Mouse (Mus musculus) lung, embryonic 14.5 days (tissue): ENCODE measurements at regions not wholly inside any gene's neighbourhood (a gene's known extent, or its start where the extent isn't known, plus 50 kb on each side); places are given as distances from the start of the nearest gene placed in this dataset.

Experiments used
- ATAC-seq: fragments of 200-750 bp; cut with Nextera tagmentation; 2 replicates; pipeline ENCODE4 v1.8.0; 2017; ENCODE audit warnings: mild to moderate bottlenecking, moderate TSS enrichment, moderate library complexity; ENCODE audit not compliant: insufficient read depth
- DNase-seq: peaks from one replicate; pipeline ENCODE4 v3.0.0-alpha.2; 2015
- H3K27ac ChIP-seq: fragments of 300-500 bp; sonication (generic); 2 replicates; pipeline ENCODE4 v1.5.1; 2014; ENCODE audit warnings: low read depth, mild to moderate bottlenecking, moderate library complexity
- H3K27me3 ChIP-seq: fragments of 300-500 bp; sonication (generic); 2 replicates; pipeline ENCODE4 v1.6.1; 2014; ENCODE audit warnings: low read length, control low read depth; ENCODE audit not compliant: insufficient read depth
- H3K36me3 ChIP-seq: fragments of 300-500 bp; sonication (generic); 2 replicates; pipeline ENCODE4 v1.6.1; 2014; ENCODE audit warnings: control low read depth; ENCODE audit not compliant: insufficient read depth
- H3K4me1 ChIP-seq: fragments of 300-500 bp; sonication (generic); 2 replicates; pipeline ENCODE4 v1.6.1; 2014; ENCODE audit warnings: antibody characterized with exemption, control low read depth; ENCODE audit not compliant: insufficient read depth
- H3K4me2 ChIP-seq: fragments of 300-500 bp; sonication (generic); 2 replicates; pipeline ENCODE4 v1.6.1; 2014; ENCODE audit warnings: mild to moderate bottlenecking
- H3K4me3 ChIP-seq: fragments of 300-500 bp; sonication (generic); 2 replicates; pipeline ENCODE4 v1.5.1; 2014; ENCODE audit warnings: low read depth, low read length
- H3K9ac ChIP-seq: fragments of 300-500 bp; sonication (generic); 2 replicates; pipeline ENCODE4 v1.6.1; 2014
- H3K9me3 ChIP-seq: fragments of 300-500 bp; sonication (generic); 2 replicates; pipeline ENCODE4 v1.6.1; 2016; ENCODE audit warnings: low read depth, low read length, control low read depth
- CTCF ChIP-seq: IDR thresholded peaks from 2 replicates; pipeline ENCODE4 v1.5.1; 2016; ENCODE audit warnings: antibody characterized with exemption, low read depth
- whole genome bisulfite sequencing: fragments of 180-500 bp; shearing (Covaris S2); extraction: QIAGEN DNeasy Blood & Tissue Kit; methylation state at CpG from one replicate; pipeline ENCODE4 v1.1.7; 2014; 5-methylcytosine and 5-hydroxymethylcytosine counted together

DNA sequence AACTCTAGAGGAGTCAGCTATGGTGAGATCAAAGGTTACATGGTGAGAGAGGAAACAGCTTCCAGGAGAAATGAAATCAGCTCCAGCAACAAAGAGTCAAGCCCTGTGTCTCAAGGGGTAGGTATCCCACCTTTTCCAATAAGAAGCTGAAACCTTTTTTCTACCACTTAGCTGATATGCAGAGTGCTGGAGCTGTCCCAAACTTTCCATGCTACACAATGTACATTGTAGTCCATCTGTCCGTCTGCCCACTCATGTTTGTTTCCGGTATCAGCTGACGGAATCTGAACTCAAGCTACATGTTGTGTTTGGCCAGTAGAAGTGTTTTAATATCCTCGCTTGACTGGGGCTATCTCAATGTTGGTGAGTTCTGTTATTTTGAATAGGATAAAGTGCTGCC is 83.6 kb upstream of the Ngf start:
- ATAC-seq (no peak), DNase-seq (no peak)
- Histone ChIP-seq H3K4me1 (no peaks in the 10 kb centered on the region), H3K4me3 (no peak overlapping the region), H3K4me2 (no peak overlapping the region), H3K36me3 (no peaks in the 10 kb centered on the region), H3K9ac (no peak overlapping the region), H3K9me3 (no peaks in the 10 kb centered on the region), H3K27ac (no peak overlapping the region), H3K27me3 (no peaks in the 10 kb centered on the region)
- TF ChIP-seq CTCF = no peak
- WGBS = 80% methylated on average over 4 of the region's 4 CpGs

DNA sequence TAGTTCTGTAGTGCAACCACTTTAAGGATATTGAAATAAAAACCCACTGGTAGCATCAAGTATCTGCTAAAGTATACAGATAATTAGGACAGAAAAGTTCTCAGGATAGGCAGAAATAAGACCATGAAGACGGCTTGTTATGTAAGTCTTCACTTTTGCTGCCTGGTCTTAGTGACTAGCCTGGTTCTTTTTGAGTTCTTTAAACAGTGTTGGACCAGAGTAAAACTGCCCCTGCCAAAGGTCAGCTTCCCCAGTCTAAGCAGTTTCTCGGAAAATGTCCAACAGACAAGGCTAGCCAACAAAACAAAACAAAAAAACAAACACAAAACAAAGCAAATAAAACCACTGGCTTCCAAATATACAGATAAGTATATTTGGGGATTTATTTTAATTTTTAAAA is 85.1 kb upstream of the Ngf start:
- no peak overlapping the region for H3K9ac ChIP-seq
- DNase-seq (no peak), ATAC-seq (no peak)
- H3K4me3 ChIP-seq = no peak overlapping the region
- no peak overlapping the region for H3K4me2 ChIP-seq
- no peak overlapping the region for H3K27ac ChIP-seq
- no peaks in the 10 kb centered on the region for H3K36me3 ChIP-seq
- no peak for TF ChIP-seq CTCF
- 62% methylated on average over 2 of the region's 2 CpGs for WGBS
- no peaks in the 10 kb centered on the region for H3K4me1 ChIP-seq
- no peaks in the 10 kb centered on the region for H3K27me3 ChIP-seq
- no peaks in the 10 kb centered on the region for H3K9me3 ChIP-seq

DNA sequence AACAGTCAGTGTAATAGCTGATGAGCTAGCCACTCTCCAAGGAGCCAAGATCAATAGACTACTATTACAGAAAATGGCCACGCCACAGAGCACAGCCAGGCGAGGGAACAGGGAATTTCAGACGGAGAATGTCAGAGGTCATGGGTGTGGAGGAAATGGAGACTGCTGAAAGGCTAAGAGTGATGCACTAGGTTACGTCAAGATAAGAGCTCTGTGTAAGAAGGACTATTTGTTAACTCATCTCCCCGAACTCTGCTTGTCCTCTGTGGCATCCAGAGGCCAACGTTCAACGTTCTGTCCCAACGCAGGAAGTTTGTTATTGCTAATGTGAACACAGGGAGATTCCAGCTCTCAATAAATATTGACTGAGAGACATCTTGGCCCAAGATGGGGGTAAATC is 86.0 kb upstream of the Ngf start:
- ATAC-seq = no peak
- no peak overlapping the region for H3K9ac ChIP-seq
- H3K27me3 ChIP-seq = no peaks in the 10 kb centered on the region
- DNase-seq = no peak
- 33% methylated on average over 8 of the region's 8 CpGs for WGBS
- H3K4me1 ChIP-seq = no peaks in the 10 kb centered on the region
- no peaks in the 10 kb centered on the region for H3K36me3 ChIP-seq
- H3K27ac ChIP-seq = no peak overlapping the region
- no peak overlapping the region for H3K4me3 ChIP-seq
- no peak for TF ChIP-seq CTCF
- H3K4me2 ChIP-seq = no peak overlapping the region
- no peaks in the 10 kb centered on the region for H3K9me3 ChIP-seq

DNA sequence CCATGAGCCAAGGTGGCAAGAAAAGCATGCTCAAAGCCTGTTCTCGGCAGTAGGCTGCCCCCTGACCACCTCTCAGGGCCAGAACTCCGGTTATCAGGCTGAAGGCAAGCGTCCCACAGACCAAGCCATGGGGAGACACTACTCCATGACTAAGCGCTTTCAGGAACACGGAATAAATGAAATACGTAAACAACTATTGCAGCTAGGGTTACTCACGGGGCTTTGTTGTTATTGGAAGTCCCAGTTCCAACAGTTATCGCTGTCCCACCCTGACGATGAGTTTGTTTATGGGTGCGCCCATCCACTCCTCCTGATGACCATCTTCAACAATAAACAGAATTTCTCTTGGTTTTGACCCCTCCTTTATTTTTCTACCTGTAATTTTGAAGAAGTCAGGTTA is 88.0 kb upstream of the Ngf start:
- H3K4me2 ChIP-seq = no peak overlapping the region
- WGBS = 80% methylated on average over 10 of the region's 10 CpGs
- no peaks in the 10 kb centered on the region for H3K4me1 ChIP-seq
- no peaks in the 10 kb centered on the region for H3K36me3 ChIP-seq
- TF ChIP-seq CTCF = no peak
- H3K4me3 ChIP-seq = no peak overlapping the region
- H3K27ac ChIP-seq = no peak overlapping the region
- H3K9me3 ChIP-seq = no peaks in the 10 kb centered on the region
- DNase-seq = no peak
- no peak overlapping the region for H3K9ac ChIP-seq
- no peaks in the 10 kb centered on the region for H3K27me3 ChIP-seq
- no peak for ATAC-seq

DNA sequence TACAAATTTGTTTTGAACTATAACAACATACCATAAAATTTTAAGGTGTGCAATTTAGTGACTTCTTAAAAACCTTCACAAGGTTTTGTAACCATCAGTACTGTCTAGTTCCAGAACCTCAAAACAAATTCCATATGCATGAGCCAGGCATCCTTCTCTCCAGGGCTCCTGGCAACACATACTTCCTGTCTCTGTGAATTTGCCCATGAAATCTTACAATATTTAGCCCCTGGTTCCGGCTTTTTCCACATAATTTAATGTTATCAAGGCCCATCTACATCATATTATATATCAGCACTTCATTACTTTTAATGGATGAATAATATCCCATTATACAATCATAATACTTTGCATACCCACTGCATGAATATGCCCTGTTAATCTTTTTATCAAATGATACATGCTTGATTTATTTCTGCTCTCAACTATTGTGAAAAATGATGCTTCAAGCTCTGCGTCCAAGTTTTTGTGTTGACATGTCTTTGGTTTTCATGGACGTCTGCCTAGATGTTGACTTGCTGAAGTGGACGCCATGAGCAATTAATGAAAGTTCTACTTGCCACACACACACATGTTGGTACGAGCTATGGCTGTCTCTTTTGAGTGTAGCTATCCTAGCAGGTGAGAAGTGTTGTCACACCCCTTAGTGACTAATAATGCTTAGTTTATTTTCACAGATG is 95.2 kb upstream of the Ngf start:
- Histone ChIP-seq H3K4me1 (no peaks in the 10 kb centered on the region), H3K36me3 (no peaks in the 10 kb centered on the region), H3K4me3 (no peak overlapping the region), H3K27ac (no peak overlapping the region), H3K9me3 (no peaks in the 10 kb centered on the region), H3K4me2 (no peak overlapping the region), H3K27me3 (no peaks in the 10 kb centered on the region), H3K9ac (no peak overlapping the region)
- no peak for TF ChIP-seq CTCF
- ATAC-seq (no peak), DNase-seq (no peak)
- 74% methylated on average over 5 of the region's 5 CpGs for WGBS

DNA sequence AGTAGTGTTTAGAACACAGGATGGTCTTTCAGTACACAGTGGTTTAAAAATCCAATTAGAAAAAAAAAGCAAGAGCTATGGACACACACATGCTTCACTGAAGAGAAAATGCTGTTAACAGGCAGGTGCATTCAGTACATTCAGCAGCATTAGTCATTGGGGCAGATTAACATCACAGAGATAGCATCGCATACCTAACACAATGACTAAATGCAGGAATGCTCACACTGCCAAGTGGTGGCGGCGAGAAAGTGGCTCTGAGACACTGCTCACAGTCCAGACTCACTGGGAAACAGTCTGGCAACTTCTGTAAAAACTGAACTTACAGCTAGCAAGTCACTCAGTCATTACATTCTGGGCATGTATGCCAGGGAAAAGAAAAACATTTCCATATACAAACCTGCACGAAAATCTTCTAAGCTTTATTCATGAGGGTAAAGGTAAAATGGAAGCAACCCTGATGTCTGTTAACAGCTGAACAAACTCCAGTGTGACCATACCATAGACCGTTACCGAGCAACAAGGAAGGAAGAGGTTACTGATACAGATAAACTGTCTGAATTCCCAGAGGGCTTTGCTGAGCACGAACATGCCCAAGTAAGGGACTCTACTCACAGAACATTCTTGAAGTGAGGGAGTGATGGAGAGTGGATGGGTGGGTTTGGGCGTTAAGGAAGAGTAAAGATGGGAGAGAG is 97.4 kb upstream of the Ngf start:
- no peak overlapping the region for H3K27ac ChIP-seq
- 62% methylated on average over 8 of the region's 8 CpGs for WGBS
- H3K4me1 ChIP-seq = no peaks in the 10 kb centered on the region
- TF ChIP-seq CTCF = no peak
- no peaks in the 10 kb centered on the region for H3K36me3 ChIP-seq
- ATAC-seq (no peak), DNase-seq (no peak)
- no peaks in the 10 kb centered on the region for H3K9me3 ChIP-seq
- H3K9ac ChIP-seq = no peak overlapping the region
- H3K4me3 ChIP-seq = no peak overlapping the region
- H3K4me2 ChIP-seq = no peak overlapping the region
- no peaks in the 10 kb centered on the region for H3K27me3 ChIP-seq

DNA sequence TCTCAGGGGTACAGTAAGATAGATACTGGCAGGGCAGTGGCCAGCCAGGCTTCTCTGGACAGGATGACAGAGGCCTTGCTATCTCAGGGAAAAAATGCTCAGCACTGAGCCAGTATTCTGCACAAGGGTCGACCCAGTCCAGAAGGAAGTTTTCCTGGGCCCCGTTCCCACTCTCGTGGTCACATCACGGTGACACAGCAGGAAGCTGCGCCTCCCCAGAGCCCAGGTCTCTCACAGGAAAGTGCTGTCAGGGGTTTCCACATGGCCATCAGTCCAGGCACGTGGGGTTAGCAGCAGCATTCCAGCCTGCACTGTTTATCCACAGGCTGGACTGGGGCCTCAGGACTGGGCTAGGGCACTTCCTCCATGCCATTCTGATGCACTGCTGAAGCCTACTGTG is 103.5 kb upstream of the Ngf start:
- no peak overlapping the region for H3K4me3 ChIP-seq
- peak; percentile 49; the same call in 1 of the 2 replicates for ATAC-seq
- H3K4me1 ChIP-seq = no peaks in the 10 kb centered on the region
- H3K9me3 ChIP-seq = no peaks in the 10 kb centered on the region
- H3K27ac ChIP-seq = no peak overlapping the region
- peak; percentile 16 for DNase-seq
- no peak overlapping the region for H3K4me2 ChIP-seq
- no peaks in the 10 kb centered on the region for H3K27me3 ChIP-seq
- H3K36me3 ChIP-seq = no peaks in the 10 kb centered on the region
- 26% methylated on average over 6 of the region's 6 CpGs for WGBS
- H3K9ac ChIP-seq = no peak overlapping the region
- TF ChIP-seq CTCF = no peak
